Mouse (Mus musculus) brain, embryonic 14.5 days (tissue): Measurements from ENCODE around the gene Psmd6.

ENCODE experiments used
- CTCF ChIP-seq: fragments of 200-500 bp; IDR thresholded peaks from 2 replicates; pipeline ENCODE4 v1.5.1; 2012; ENCODE audit warnings: inconsistent platforms, mild to moderate bottlenecking, moderate library complexity, borderline replicate concordance; ENCODE audit not compliant: insufficient read depth, insufficient read length; ENCODE audit errors: extremely low read depth
- POLR2A ChIP-seq: fragments of 200-500 bp; IDR thresholded peaks from 2 replicates; pipeline ENCODE4 v1.6.1; 2012; ENCODE audit warnings: mild to moderate bottlenecking, inconsistent platforms, borderline replicate concordance; ENCODE audit not compliant: poor library complexity, insufficient read depth, insufficient read length, severe bottlenecking; ENCODE audit errors: extremely low read depth

DNA sequence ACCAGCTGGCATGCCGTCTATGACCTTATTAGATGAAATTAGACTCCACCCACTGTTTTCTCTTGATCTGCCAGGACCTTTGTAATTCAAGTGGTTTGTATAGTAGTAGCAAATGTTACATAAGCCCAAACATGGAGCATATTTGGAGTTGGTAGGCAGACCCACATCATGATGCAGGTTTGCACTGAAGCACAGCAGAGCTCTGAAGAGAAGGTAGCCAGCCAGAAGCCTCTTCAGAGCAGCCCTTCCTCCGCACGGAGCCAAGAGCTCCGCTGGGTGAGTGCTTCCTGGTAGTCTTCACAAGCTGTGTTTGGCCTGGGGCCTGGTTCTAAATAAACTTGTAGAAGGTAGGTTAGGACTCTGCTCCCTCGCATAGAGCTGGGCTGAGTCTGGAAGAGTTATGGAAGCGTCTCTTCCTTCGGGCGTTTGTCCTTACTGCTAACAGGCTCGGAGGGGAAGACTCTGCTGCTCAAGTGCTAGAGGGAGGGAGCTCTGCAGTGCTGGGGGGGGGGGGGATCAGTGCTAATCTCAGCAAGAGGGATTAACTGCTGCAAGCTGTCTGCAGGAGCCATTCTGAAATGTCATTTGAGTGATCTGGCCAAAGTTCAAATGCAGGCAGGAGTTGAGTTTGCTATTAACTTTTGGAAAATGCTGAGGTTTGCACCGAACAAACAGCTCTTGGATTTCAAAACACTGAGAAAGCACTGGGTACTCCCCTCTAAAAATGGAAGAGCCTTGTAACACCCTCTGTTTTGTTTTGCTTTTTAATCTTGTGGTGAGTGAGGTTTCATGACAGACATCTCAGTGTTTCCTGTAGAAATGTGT lies 52.9 kb downstream of the Psmd6 start:
- TF ChIP-seq CTCF = no peak
- no peak for TF ChIP-seq POLR2A
